25 mouse cellular contexts compared by ENCODE assay signal in the genomic region with DNA sequence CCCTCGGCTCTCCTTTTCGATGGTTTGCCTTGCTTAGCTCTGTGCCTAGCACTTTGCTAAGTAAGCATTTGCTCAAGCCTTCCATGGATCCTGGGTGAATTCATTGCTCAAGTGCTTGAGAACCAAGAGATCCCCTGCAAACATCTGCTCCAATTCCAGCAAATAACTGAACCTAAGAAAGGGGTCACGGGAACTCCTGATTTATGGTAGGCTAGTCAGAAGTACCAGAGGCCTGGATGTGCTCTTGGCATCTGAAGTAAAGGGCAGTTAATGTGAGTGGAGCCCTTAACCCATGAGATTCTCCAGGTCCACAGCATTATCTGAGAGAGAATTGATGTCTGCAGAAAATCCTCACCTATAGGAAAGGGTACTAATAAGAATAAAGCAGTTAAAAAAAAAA.
DNase-seq lines count a peak whose midpoint lies in the region; ATAC-seq lines count a peak whose summit lies in the region.
"Had no signal": no experiment of that assay in that cellular context is flagged by ENCODE, and none has a peak within 500 bp of the region (broad histone marks: within the 10 kb centered on the region; RNA-seq: fewer than 3 reads in every experiment).

No protein-coding gene starts in this region.

- H3K36me3 ChIP-seq in hindbrain, embryonic 16.5 days (ENCODE audit: control insufficient read depth, insufficient read depth, low read length): no peaks in the 10 kb centered on the region
- no peaks in the 10 kb centered on the region for H3K36me3 ChIP-seq in midbrain, embryonic 11.5 days (ENCODE audit: control insufficient read depth, insufficient read depth, low read length)
- H3K36me3 ChIP-seq: embryonic facial prominence, embryonic 15.5 days; forebrain, embryonic 15.5 days; hindbrain, embryonic 13.5 days; neural tube, embryonic 12.5 days; stomach, embryonic 15.5 days had no signal

- WGBS in hindbrain, embryonic 16.5 days: 69% methylated on average over 3 of the region's 3 CpGs
- WGBS in midbrain, embryonic 11.5 days: 82% methylated on average over 3 of the region's 3 CpGs

- H3K4me2 ChIP-seq in hindbrain, embryonic 16.5 days (ENCODE audit: low read length): no peak overlapping the region
- H3K4me2 ChIP-seq in midbrain, embryonic 11.5 days: no peak overlapping the region
- H3K4me2 ChIP-seq: embryonic facial prominence, embryonic 15.5 days; forebrain, embryonic 15.5 days; hindbrain, embryonic 13.5 days; neural tube, embryonic 12.5 days; stomach, embryonic 15.5 days had no signal

- H3K27me3 ChIP-seq in hindbrain, embryonic 16.5 days (replicated peaks; ENCODE audit: control insufficient read depth, insufficient read depth, low read length): no peaks in the 10 kb centered on the region
- H3K27me3 ChIP-seq in midbrain, embryonic 11.5 days (ENCODE audit: control insufficient read depth, insufficient read depth, low read length): no peaks in the 10 kb centered on the region
- H3K27me3 ChIP-seq: embryonic facial prominence, embryonic 15.5 days; forebrain, embryonic 15.5 days; hindbrain, embryonic 13.5 days; neural tube, embryonic 12.5 days; stomach, embryonic 15.5 days had no signal

- no peaks in the 10 kb centered on the region for H3K4me1 ChIP-seq in hindbrain, embryonic 16.5 days (ENCODE audit: control insufficient read depth, insufficient read depth, low read depth, low read length)
- H3K4me1 ChIP-seq in midbrain, embryonic 11.5 days (ENCODE audit: control insufficient read depth, insufficient read depth, low read length): no peaks in the 10 kb centered on the region
- H3K4me1 ChIP-seq: embryonic facial prominence, embryonic 15.5 days; forebrain, embryonic 15.5 days; hindbrain, embryonic 13.5 days; neural tube, embryonic 12.5 days had no signal

- H3K27ac ChIP-seq in hindbrain, embryonic 16.5 days (ENCODE audit: low read depth, low read length): no peak overlapping the region
- no peak overlapping the region for H3K27ac ChIP-seq in midbrain, embryonic 11.5 days (ENCODE audit: low read depth, low read length)
- H3K27ac ChIP-seq: embryonic facial prominence, embryonic 15.5 days; forebrain, embryonic 15.5 days; heart, adult 2 months; hindbrain, embryonic 13.5 days; neural tube, embryonic 12.5 days; stomach, embryonic 15.5 days had no signal

- peak; percentile 11 for DNase-seq in adipocyte (ENCODE audit: low spot score)
- peak; percentile 7 for DNase-seq in embryo, embryonic 10 days (ENCODE audit: low spot score)
- peak; percentile 78 for DNase-seq in kidney, adult 9 months
- DNase-seq in kidney, postnatal 25 days: peak; percentile 36 to 40
- no peak for DNase-seq in lung, postnatal 25 days (ENCODE audit: low spot score)
- no peak for DNase-seq in midbrain, embryonic 11.5 days (ENCODE audit: low spot score, missing footprints)
- DNase-seq: adrenal gland, adult 8-10 months; cerebellum, adult 18-20 months; cerebellum, postnatal 14 days; gastrocnemius, postnatal 14 days; heart, adult 2 months; layer of hippocampus, postnatal 36 days; liver, postnatal 0 days; lung, postnatal 10 days; midbrain, embryonic 14.5 days; right cerebral cortex, adult 18-20 months; right cerebral cortex, postnatal 4 days; thymus, postnatal 25 days had no signal

- ATAC-seq in hindbrain, embryonic 16.5 days: no peak
- ATAC-seq in midbrain, embryonic 11.5 days (ENCODE audit: low FRiP score): no peak
- ATAC-seq: forebrain, embryonic 15.5 days; inflammation-experienced regulatory T-cells, adult 6 months; liver, postnatal 0 days had no signal

- no peak overlapping the region for H3K4me3 ChIP-seq in hindbrain, embryonic 16.5 days (ENCODE audit: low read length)
- no peak overlapping the region for H3K4me3 ChIP-seq in midbrain, embryonic 11.5 days (ENCODE audit: low read depth, low read length)
- H3K4me3 ChIP-seq: embryonic facial prominence, embryonic 15.5 days; forebrain, embryonic 15.5 days; heart, adult 2 months; hindbrain, embryonic 13.5 days; neural tube, embryonic 12.5 days; stomach, embryonic 15.5 days had no signal

- H3K9ac ChIP-seq in hindbrain, embryonic 16.5 days (ENCODE audit: low read depth, low read length): no peak overlapping the region
- H3K9ac ChIP-seq in midbrain, embryonic 11.5 days (ENCODE audit: low read length): no peak overlapping the region
- H3K9ac ChIP-seq: embryonic facial prominence, embryonic 15.5 days; forebrain, embryonic 15.5 days; hindbrain, embryonic 13.5 days; liver, postnatal 0 days; neural tube, embryonic 12.5 days; stomach, embryonic 15.5 days had no signal

- H3K9me3 ChIP-seq in hindbrain, embryonic 16.5 days (ENCODE audit: control insufficient read depth, low read length): peaks cover 2% of the 10 kb centered on the region; the same call in 1 of the 2 replicates
- no peaks in the 10 kb centered on the region for H3K9me3 ChIP-seq in midbrain, embryonic 11.5 days (ENCODE audit: control insufficient read depth, low read length)
- H3K9me3 ChIP-seq: embryonic facial prominence, embryonic 15.5 days; forebrain, embryonic 15.5 days; hindbrain, embryonic 13.5 days; neural tube, embryonic 12.5 days; stomach, embryonic 15.5 days had no signal

Comparison
In these comparisons a context has a peak if more than half of its experiments do, and no peak if none do; other contexts are left out.
1. DNase-seq: peak in adipocyte (single experiment), embryo, embryonic 10 days (single experiment), kidney, adult 9 months (single experiment) and kidney, postnatal 25 days (2 of 2); none in lung, postnatal 25 days (single experiment) and midbrain, embryonic 11.5 days (single experiment).